Mouse (Mus musculus) lung, postnatal 0 days (tissue): ENCODE results near the gene Ewsr1.

Source experiments
- CTCF ChIP-seq: IDR thresholded peaks from 2 replicates; pipeline ENCODE4 v1.5.1; 2016; ENCODE audit warnings: antibody characterized with exemption, mild to moderate bottlenecking
- EP300 ChIP-seq: IDR thresholded peaks from 2 replicates; pipeline ENCODE4 v1.6.1; 2016; ENCODE audit warnings: antibody characterized with exemption, mild to moderate bottlenecking, control low read depth

- TF ChIP-seq EP300 (no peak), CTCF (no peak)
Measured at GRCm38 (mm10) chr11:5064282-5065055, 34.6 kb downstream of the Ewsr1 start.
